Mouse (Mus musculus) heart, postnatal 0 days (tissue): ENCODE results near the gene Rph3al.

Source experiments
- CTCF ChIP-seq: IDR thresholded peaks from 2 replicates; pipeline ENCODE4 v1.5.1; 2016; ENCODE audit warnings: antibody characterized with exemption, control low read depth, low read depth
- EP300 ChIP-seq: IDR thresholded peaks from 2 replicates; pipeline ENCODE4 v1.6.1; 2016; ENCODE audit warnings: antibody characterized with exemption, low read depth

DNA sequence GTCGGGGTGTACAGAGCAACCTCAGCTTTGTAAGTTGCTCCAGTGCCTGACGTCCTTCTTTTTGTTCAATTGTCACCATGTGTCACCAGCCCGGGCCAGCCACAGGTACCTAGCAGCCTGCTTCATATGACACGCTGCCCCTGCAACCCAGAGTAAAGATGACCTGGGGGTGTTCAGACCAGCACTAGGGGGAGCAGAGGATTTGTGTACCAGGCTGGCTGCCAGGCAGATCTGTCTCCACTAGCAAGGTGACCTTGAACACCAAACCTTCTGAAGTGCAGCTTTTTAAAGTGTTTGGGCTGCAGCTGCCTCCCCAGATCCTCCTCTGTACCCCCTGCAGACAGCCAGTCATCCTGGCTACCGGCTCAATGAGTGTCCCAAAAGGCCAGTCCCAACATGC, 9.0 kb upstream of the Rph3al start:
- TF ChIP-seq CTCF = 0 out of 2 replicates have a peak, but pooled peaks have one; percentile 18
- no peak for TF ChIP-seq EP300
